Mouse (Mus musculus) frontal cortex, postnatal 10 days (tissue): ENCODE data around the gene Gm12695.

ENCODE experiments used
- DNase-seq, 2 experiments: peaks; one replicate each; pipeline ENCODE4 v3.0.0; 2022; ENCODE audit warnings: low spot score in 2 of 2, mixed read lengths in 1 of 2

The Gm12695 gene

DNA sequence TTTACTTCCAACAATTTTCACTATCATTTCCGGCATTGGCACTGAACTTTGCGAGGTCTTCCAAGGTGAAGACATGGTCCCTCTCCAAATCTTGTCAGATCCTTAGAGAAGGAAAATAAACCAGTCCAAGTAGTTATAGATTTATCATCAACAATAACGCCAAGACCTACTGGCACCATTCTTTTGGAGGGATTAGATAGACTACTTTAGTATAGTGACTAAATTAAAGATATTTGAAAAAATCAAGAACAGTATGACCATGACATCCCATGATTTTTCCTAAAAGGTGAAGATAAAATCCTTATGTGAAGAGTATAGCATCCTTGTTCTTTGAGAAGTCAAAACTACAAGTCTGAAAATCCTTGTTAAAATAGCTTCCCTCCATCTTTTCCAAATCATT lies at the start of gene Gm12695:
TSS of gene Gm12695 (minus strand) at position 101 of the 400 bp plus-strand sequence.
- no peak for DNase-seq

DNA sequence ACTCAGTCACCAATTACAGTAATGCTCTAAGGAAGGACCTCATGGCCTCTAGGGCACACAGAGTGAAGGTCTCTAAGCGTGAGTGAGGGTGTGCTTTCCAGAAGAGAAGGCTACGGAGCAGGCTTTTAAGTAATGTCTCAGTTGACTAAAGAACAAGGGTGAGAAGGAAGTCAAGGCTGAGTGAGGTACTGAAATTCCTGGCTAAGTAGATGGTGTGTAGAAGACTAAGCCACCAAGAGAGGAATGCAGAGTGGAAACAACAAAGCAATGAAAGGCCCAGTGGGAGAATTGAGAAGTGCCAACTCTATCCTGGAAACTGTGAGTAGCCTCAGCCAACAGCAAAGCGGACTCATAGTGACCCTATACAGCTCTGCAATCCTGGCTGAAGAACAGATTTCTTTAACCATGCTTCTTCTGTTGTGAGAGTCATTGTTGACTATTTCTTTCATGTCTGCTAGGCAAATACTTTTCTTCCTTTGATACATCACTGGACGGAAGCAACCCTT lies 40.6 kb upstream of the Gm12695 start:
- no peak for DNase-seq

DNA sequence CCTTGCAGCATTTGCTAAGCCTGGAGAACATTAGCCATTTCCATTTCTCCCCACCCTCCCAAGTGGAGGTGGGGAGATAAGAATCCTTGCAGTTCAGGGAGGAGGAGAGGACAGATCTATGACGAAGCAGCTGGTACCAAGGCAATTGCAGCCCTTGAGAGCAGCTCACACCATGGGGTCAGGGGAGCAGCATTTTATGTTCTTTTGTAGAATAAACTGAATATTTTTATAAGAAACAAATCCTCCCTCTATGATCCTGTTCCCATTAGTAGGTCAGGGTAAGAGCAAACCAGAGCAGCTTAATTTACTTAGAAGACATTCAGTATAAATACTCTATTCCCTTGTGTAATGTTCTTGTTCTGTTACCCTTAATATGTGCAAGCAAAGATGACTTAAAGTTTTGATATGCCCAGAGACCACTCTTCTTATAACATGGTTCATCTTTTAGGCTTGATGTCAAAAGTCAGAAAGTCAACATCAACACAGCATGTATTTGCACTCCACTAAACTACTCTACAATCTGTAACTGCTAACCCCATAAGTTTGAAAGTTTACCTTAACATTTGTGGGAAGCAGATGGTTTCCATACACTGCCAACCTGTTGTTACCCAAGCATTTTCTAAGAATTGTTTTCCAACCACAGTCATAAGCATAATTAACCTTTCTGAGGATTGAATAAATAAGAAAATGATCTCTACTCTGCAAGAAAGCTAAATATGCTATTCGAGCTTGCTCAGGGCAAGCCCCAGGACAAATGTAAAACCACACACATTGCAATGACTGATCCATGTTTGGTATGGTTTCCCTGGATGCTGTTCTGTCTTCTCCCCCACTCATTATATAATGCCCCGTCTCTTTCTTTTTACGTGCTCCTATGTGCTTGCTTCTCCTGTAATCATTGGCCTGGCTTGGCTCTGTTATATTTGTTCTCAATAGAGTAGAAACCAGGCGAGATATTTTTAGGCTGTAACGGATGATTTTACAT lies 22.1 kb upstream of the Gm12695 start:
- no peak for DNase-seq

DNA sequence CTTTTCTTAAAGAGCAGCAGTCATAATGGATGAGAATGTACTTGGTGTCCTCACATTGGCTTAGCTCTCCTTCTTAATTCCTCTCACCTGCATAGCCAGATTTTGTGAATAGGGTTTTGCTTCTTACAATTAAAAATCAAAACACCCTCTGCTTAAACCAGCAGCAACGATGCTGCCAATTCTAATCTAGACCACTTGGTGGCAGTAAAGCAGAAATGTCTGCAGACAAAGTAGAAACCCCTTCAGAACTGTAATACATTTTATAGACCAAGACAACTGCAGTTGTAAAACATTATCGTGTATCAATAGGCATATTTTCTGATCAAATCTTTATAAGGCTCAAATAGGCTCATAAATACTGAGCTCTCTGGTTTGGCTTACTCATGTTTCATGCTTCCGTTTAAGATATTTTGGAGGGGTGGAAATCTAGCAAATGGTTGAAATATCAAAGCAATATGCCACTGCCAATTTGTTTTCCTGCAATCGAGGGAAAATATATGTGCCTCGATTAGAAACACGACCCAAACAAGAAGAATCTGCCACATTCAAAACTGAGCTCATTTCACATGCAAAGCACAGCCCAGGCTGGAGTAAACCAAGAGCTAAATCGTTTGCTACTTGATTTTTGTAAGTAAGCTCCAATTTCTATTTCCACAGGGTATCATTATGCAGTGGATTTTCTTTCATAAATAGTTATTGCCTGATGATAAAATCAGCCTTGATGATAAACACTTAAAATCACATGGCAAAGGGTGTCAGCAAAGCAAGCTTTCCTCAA lies 14.6 kb upstream of the Gm12695 start:
- DNase-seq: peak; percentile 11 to 43

DNA sequence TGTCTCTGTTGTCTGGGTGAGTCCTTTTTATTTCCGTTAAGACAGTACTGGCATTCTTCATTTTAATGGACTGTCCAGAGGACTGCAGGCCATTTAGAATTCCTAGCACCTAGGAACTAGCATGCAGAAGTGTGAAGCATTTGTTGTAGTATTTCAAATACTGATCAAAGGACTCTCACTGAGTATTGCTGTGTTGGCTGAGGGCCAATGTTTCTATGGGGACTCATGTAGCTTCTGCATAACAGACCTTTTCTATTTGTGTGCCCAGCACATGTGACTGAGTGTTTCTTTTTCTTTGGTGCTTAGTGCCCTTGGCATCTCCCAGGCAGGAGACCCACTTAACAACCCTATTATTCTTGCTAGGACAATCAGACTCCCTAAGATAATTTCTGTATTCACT lies 12.6 kb upstream of the Gm12695 start:
- DNase-seq: peak; percentile 23 to 28

DNA sequence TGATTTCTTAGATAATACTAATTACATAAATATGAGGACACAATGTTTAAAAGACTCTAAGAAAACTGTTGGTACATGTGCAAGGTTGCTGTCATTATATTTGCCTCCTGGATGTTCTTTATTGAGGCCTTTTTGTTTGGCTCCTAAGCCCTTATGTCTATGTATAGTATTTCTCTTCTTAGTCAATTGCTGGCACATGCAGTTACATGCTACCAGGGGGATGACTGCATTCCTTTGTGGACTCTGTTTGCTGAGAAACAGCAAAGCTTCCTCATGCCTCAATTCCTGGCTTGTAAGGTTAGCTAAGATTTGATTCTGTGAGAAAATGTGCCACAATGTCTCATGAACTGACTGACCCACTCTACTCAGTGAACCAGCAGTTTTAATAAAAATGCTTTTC lies 6.3 kb upstream of the Gm12695 start:
- no peak for DNase-seq

DNA sequence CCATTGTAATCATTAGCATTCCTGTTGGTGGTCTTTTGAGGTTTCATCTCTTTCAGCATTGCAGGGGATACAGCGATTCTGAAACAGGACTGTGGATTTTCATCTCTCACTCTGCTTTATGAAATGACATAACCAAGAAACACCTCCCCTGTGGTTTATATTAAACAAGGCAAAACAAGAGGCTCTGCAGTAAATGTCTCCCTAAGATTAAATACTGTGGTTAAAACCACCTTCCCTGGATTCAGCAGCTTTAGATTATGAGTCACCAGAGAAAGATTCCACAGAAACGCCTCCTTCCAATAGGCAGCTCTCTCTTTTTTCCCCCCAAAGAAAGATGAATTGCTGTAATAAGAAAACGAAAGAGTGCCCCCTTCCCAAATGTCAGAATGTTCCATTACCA lies 4.9 kb upstream of the Gm12695 start:
- no peak for DNase-seq

DNA sequence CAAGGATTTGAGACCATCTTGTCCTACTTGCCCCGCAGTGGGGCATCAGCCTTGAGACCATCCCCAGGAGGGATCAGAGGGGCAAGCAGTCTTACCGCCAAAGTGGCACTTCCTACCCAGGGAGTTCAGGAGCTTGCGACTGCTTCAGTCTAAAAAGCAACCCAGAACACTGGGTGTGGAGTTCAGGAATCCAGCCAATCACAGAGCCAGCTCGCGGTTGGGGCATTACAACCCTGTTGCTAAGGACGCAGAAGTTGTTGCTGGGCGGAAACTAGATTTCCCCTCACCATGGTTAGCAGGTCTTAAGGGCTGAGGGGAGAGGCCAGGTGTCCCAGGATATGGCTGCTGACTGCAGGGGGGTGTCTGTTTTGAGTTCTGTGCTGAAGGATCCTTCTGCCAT lies 1.6 kb upstream of the Gm12695 start:
- DNase-seq: no peak

DNA sequence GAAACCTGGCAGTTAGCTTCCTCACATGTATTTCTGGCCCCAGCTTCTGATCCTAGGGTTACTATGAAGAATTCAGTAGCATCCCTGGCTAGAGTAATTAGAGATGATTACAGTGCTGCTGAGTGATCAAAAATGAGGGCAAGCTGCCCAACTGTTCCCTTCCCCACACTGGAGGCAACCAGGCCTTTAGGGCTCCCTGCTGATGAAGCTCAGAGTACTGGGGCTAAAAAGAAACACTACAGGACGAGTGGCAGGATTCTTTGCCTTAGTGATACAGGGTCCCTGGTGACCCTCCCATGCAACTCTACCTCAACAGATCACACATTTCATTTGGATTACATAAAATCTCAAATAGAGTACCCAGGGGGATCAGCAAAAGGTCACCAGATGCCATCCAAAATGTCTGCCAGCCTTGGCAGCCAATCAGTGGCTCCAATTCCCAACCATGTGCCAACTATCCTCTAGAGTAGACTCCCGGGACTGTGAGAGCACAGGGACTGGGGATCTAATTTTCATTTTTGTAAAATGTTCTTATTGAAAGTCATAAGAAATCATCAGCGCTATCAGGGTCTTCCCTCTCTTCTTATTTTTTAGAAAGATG lies 11.9 kb downstream of the Gm12695 start:
- DNase-seq: no peak

DNA sequence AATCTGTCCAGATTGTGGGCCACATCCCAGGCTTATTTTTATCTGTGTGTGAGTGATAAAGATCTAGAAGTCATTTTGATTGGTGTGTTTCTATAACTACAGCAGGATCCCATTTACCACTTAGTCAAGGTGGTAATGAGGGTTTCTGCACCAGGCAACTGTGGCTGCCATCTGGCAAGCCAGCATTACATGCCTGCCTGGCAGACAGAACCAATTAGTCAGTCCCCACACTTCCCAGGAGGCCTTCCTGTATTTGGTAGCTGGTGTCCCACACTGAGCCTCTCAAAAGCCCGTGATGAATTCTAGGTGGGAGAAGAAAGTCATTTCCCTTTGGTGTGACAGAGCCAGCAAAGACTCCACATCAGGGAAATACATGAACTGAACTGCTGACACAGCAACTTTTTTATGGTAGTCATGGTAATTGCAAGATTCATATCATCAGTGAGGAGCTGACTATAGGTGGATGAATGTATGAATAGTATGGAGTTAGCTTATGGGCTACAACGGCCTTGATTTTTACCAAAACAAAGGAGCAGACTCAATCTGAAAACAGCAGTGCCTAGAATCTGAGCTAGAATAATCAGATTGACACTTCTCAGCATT lies 18.5 kb downstream of the Gm12695 start:
- peak in 1 of 2 experiments; percentile 11 for DNase-seq

DNA sequence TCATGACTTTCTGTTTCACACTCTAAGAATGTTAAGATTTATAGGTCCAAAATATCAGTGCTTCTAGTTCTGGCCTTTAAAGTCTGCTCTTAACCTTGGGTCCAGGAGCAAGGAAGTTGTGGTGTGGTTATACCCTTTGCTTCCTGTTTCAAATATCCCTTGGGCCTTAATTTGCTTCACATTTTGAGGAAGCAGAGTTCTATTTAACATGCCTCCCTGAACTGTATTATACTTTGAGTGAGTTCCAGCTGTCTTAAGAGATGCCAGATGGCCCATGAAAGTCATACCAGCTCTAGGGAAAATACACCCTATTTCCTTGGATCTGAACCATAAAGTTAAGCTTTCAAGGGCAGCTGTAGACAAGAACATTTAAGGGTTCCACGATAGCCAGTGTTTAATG lies 33.0 kb downstream of the Gm12695 start:
- DNase-seq: no peak

DNA sequence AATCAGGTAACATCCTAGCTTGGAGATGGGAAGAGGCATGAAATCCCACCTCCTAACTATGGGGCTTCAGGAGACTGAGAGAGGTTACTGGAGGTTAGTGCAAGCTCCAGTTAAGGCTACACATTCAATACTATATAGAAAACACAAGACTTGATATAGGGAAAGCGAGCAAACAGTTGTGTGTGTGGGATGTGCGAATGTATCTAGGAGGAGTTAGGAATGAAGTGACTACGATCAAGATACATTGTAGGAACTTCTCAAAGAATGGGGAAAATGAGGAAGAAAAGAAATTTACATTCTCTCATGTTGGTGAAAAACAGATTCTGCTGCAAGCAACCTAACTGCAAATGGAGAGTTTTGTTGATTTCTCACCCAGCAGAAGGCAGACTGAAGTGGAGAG lies 44.5 kb downstream of the Gm12695 start:
- DNase-seq: no peak

DNA sequence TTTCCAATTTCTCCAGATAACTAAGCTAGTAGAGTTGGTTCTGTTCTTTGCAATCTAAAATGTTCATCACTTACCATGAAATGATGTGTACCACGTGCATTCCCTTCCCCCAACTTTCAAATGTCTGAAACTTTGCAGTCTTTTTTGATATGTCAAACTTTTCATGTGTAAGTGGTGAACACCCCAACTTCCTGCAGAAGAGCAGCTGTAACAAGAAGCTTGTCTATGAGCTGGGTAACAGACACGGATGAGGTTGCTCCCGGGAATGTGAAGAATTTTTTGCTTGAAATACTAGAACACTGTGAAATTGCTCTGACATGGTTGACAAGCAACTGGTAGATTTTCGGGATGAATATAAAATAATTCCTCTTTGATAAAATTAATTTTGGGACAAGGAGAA lies 55.7 kb downstream of the Gm12695 start:
- DNase-seq: no peak

DNA sequence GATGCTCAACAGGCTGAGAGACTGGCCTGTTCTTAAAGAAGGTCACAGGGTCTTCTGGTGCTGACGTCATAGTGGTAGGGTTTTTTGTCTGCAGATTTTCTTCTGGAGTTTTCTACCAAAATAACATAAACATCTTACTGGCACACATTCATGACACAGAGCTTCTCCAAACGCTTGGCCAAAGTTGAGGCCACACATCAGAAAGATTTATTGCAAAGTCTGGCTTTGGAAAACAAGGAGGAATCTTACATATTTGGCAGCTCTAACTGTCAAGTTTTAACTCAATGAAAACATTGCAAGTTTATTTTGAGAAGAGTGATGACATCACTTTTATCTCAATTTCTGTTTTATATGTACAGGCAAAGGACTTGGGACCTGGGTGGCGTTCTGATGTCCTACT lies 56.8 kb downstream of the Gm12695 start:
- no peak for DNase-seq

DNA sequence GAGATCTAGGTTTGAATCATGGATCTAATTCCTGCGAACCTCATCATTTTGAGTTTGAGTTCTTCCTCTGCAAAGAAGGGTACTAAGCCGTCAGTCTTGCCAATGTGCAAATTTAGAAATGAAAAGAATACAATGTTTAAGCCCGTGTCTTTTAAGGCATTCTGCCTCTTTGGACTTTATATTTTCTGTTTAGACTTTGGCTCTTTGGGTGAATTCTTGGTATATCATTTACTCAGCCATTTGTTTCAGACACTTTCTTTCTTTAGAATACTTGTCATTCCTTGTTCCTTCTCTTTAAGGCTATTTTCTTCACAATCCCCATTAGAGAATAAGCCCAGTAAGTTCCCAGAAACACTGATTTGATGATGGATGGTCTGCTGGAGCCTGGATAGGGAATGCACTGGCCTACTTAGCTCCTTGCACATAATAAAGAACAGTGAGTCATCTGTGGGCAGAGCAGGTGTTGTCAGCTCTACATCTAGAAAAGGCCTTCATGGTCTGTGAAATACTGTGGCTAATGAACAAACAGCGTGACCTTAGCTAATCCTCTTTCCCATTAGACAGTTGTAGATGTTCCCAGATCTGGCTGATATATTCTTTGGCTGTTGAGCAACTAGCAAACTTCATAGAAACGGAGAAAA lies 59.5 kb downstream of the Gm12695 start:
- DNase-seq: no peak

DNA sequence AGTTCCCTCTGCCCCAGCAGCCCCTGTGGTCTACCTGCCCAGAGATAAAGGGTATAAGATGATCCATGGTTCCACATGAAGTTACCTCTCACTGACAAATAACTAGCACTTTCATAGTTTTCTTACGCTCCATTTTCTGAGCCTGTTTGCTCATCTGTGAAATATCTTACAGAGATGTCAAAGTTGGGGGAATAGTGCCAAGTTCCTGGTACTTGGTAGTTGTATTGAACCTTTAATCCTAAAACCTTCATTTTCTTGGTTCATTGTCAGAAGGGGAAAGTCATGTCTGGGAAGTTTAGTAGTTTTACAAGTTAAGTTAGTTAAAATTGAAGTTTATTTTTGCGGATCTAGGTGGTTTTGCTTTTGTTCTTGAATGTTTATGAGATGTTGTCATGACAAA lies 62.7 kb downstream of the Gm12695 start:
- no peak for DNase-seq

DNA sequence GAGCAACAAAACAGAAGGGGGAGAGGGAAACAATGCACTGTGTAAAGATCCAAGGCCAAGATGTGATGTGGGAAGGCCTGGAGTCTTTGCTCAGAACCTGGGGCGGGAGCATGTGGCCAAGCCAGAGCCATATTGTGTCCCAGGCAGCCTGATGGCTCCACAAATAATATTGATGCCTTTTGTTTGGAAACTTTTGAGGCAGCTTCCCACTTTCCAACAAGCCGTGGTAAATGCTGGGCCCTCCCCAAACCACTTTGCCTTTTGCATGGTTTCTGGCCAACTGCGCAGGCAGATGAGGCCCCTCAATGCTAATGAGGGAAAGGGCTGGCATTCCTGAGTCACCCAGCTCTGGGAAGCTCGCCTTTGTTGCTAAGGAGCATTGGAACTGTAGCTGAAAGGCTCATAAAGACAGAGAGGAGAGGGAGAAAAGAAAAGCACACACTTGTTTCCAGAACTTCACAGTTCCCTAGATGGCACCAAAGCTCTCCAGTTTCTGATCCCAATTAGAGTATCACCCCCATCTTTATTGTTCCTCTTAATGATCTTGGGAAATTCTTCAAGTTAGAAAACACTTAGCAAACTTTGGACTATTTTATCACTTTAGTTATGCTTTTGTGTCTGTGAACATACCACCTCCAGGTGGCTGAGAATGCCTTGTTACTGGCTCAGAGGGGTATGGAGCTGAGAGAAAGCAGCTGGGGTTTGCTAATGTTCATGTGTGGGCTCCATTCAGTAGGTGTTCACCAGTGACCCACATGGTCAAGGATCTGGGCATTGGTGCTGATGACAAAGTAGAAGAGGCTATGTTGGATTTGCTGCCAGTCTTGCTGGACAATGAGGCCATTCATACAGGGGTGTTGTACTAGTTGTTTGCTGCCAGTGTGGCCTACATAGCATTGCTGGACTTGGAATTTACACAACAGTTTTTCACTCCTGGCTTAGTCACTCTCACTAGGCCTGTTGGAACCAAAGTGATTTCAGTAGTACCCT lies 65.7 kb downstream of the Gm12695 start:
- DNase-seq: peak; percentile 49 to 52

DNA sequence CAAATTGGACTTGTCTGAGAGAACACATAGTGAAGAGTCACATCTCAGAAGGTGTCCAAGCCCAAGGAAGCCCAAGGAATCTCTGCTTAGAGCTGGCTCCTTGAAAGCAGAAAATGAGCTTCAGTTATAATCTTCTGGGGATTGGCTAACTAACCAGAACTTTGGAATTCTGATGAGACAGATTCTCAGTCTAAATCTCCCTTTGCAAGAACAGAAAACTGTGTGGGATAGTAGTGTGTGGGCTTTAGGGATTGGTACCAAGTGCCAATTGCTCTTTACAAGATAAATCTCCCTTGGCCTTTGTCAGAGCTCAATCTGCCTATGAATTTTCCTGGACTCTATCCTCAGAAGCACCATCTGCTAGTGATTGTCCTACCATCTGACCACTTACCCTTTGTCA lies 66.5 kb downstream of the Gm12695 start:
- DNase-seq: no peak

DNA sequence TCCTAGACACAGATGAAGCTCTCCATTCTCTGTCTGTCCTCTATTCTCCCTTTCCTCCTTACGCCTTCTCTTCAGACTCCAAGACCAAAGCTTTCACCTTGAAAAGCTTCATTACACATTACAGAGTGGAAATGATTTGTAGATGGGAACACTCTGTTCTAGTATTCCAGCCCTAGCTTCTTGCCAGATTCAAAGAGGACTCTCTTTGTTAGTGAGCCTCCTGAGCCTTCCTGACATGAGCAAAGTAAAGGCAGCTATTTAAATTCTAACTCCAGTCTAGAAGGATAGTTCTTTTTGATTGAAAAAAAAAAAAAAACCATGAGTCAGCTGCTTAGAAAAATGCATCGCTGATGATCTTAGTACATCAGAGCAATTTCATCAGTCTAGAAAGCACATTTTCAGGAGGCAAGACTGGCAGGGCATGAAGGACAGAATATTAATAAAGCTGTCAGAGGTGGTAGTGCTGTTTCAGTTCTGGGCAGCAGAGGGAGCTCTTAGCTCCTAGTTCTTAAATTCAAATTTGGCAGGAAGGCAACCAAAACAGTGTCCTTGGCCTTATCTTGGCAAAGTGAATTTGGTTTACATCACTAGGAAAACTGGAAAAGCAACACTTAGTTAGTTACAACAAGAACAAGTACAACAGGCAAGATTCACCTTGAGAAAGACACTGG lies 79.6 kb downstream of the Gm12695 start:
- DNase-seq: peak in 1 of 2 experiments; percentile 57

DNA sequence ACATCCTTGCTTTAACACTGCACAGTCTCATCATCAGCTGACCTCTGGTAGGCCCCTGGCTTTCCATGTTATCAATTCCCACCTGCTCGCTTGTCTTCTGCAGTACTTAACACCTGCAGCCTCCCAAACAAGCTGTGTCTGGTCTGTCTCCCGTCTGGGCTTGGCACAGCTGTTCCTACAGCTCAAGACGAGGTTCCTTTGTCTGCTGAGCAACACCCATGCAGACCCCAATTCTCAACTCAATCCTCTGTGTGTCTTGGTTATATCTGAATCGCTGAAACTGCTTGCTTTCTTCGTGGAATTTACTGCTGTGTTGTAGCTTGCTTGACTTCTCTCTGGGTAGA lies 86.8 kb downstream of the Gm12695 start:
- no peak for DNase-seq
